Mouse (Mus musculus): ENCODE data around the gene Gpr146. TPM values are rescaled to one million over a fixed set of nuclear protein-coding genes. Genes with fewer than 3 reads are reported as not detected.

Gene Gpr146
- total RNA-seq, 2 experiments from 2014 or later = 12.5 to 13.9 TPM

GRCm38 (mm10) chr5:139344687-139345363 is 32.7 kb upstream of the Gpr146 start:
- DNase-seq (ENCODE audit: extremely low spot score in 1 of 2, low spot score in 2 of 2) = peak; percentile 91
- peak overlapping the region; percentile 77 for H3K4me3 ChIP-seq
- TF ChIP-seq CTCF (IDR thresholded peaks at IDR 0.05) = no peak
- intact Hi-C loops (cut with DNase I) = no loop called here
- H3K27ac ChIP-seq = peak overlapping the region; percentile 58

- peak overlapping the region; percentile 77 for H3K4me3 ChIP-seq
- H3K27ac ChIP-seq = peak overlapping the region; percentile 51
- intact Hi-C loops (cut with DNase I) = no loop called here
- TF ChIP-seq CTCF (IDR thresholded peaks at IDR 0.05) = no peak; the same call in 1 of the 2 replicates
- DNase-seq (ENCODE audit: extremely low spot score in 1 of 2, low spot score in 2 of 2) = no peak
Measured at GRCm38 (mm10) chr5:139345364-139345714, 32.2 kb upstream of the Gpr146 start.

GRCm38 (mm10) chr5:139347225-139347624 is 30.3 kb upstream of the Gpr146 start:
- intact Hi-C loops (cut with DNase I) = no loop called here
- TF ChIP-seq CTCF (IDR thresholded peaks at IDR 0.05) = no peak
- Histone ChIP-seq H3K4me3 (no peak overlapping the region), H3K27ac (no peak overlapping the region)
- DNase-seq (ENCODE audit: extremely low spot score in 1 of 2, low spot score in 2 of 2) = no peak

GRCm38 (mm10) chr5:139349713-139350112 is 27.8 kb upstream of the Gpr146 start:
- intact Hi-C loops (cut with DNase I) = loop anchor here (10.0 kb wide), 1 partner anchor 505 kb away; no protein-coding TSS in a partner anchor
- no peak for TF ChIP-seq CTCF (IDR thresholded peaks at IDR 0.05)
- no peak for DNase-seq (ENCODE audit: extremely low spot score in 1 of 2, low spot score in 2 of 2)
- Histone ChIP-seq H3K27ac (no peak overlapping the region), H3K4me3 (no peak overlapping the region)

GRCm38 (mm10) chr5:139351134-139351533 is 26.4 kb upstream of the Gpr146 start, which contains the start of gene Cox19:
TSS of gene Cox19 (minus strand) at chr5:139351418.
- DNase-seq (ENCODE audit: extremely low spot score in 1 of 2, low spot score in 2 of 2) = no peak
- intact Hi-C loops (cut with DNase I) = loop anchor here (10.0 kb wide), 1 partner anchor 506 kb away; no protein-coding TSS in a partner anchor

GRCm38 (mm10) chr5:139351628-139352027 is 25.9 kb upstream of the Gpr146 start:
- intact Hi-C loops (cut with DNase I) = loop anchor here (10.0 kb wide), 1 partner anchor 507 kb away; no protein-coding TSS in a partner anchor
- H3K4me3 ChIP-seq = no peak overlapping the region
- H3K27ac ChIP-seq = no peak overlapping the region
- TF ChIP-seq CTCF (IDR thresholded peaks at IDR 0.05) = no peak
- no peak for DNase-seq (ENCODE audit: extremely low spot score in 1 of 2, low spot score in 2 of 2)

More at GRCm38 (mm10) chr5:139351134-139351533, 26.4 kb upstream of the Gpr146 start, which contains the start of gene Cox19:
- no peak for TF ChIP-seq CTCF (IDR thresholded peaks at IDR 0.05)
- Histone ChIP-seq H3K4me3 (no peak within 1 kb of the TSS), H3K27ac (no peak within 1 kb of the TSS)

GRCm38 (mm10) chr5:139352317-139352716 is 25.2 kb upstream of the Gpr146 start, which contains the start of gene Cyp2w1:
TSS of gene Cyp2w1 (plus strand) at chr5:139352617.
- intact Hi-C loops (cut with DNase I) = loop anchor here (10.0 kb wide), 1 partner anchor 508 kb away; no protein-coding TSS in a partner anchor

GRCm38 (mm10) chr5:139353496-139353895 is 24.0 kb upstream of the Gpr146 start:
- TF ChIP-seq CTCF (IDR thresholded peaks at IDR 0.05) = peak; percentile 48

More at GRCm38 (mm10) chr5:139352317-139352716, 25.2 kb upstream of the Gpr146 start, which contains the start of gene Cyp2w1:
- DNase-seq (ENCODE audit: extremely low spot score in 1 of 2, low spot score in 2 of 2) = no peak
- TF ChIP-seq CTCF (IDR thresholded peaks at IDR 0.05) = no peak
- Histone ChIP-seq H3K4me3 (no peak within 1 kb of the TSS), H3K27ac (no peak within 1 kb of the TSS)

GRCm38 (mm10) chr5:139353946-139354345 is 23.6 kb upstream of the Gpr146 start:
- Histone ChIP-seq H3K27ac (no peak overlapping the region), H3K4me3 (no peak overlapping the region)
- no peak for TF ChIP-seq CTCF (IDR thresholded peaks at IDR 0.05)
- DNase-seq (ENCODE audit: extremely low spot score in 1 of 2, low spot score in 2 of 2) = no peak
- intact Hi-C loops (cut with DNase I) = loop anchor here (10.0 kb wide), 1 partner anchor 509 kb away; no protein-coding TSS in a partner anchor

More at GRCm38 (mm10) chr5:139353496-139353895, 24.0 kb upstream of the Gpr146 start:
- DNase-seq (ENCODE audit: extremely low spot score in 1 of 2, low spot score in 2 of 2) = no peak
- no peak overlapping the region for H3K27ac ChIP-seq
- no peak overlapping the region for H3K4me3 ChIP-seq
- intact Hi-C loops (cut with DNase I) = loop anchor here (10.0 kb wide), 1 partner anchor 509 kb away; no protein-coding TSS in a partner anchor

GRCm38 (mm10) chr5:139355235-139355772 is 22.2 kb upstream of the Gpr146 start:
- H3K27ac ChIP-seq = no peak overlapping the region
- intact Hi-C loops (cut with DNase I) = loop anchor here (1.0 to 10.0 kb wide), 3 partner anchors 73 to 511 kb away; no protein-coding TSS in a partner anchor
- DNase-seq (ENCODE audit: extremely low spot score in 1 of 2, low spot score in 2 of 2) = peak; percentile 74 to 85
- TF ChIP-seq CTCF (IDR thresholded peaks at IDR 0.05) = peak; percentile 93
- no peak overlapping the region for H3K4me3 ChIP-seq

GRCm38 (mm10) chr5:139358653-139359052 is 18.8 kb upstream of the Gpr146 start:
- H3K4me3 ChIP-seq = no peak overlapping the region
- intact Hi-C loops (cut with DNase I) = loop anchor here (5.0 to 10.0 kb wide), 2 partner anchors 309 to 514 kb away; no protein-coding TSS in a partner anchor
- DNase-seq (ENCODE audit: extremely low spot score in 1 of 2, low spot score in 2 of 2) = no peak
- peak; percentile 63 for TF ChIP-seq CTCF (IDR thresholded peaks at IDR 0.05)
- H3K27ac ChIP-seq = no peak overlapping the region

- DNase-seq (ENCODE audit: extremely low spot score in 1 of 2, low spot score in 2 of 2) = no peak
Measured at GRCm38 (mm10) chr5:139359244-139359643, 18.3 kb upstream of the Gpr146 start.

More at GRCm38 (mm10) chr5:139359244-139359643, 18.3 kb upstream of the Gpr146 start:
- no peak overlapping the region for H3K27ac ChIP-seq
- no peak for TF ChIP-seq CTCF (IDR thresholded peaks at IDR 0.05)
- H3K4me3 ChIP-seq = no peak overlapping the region
- intact Hi-C loops (cut with DNase I) = loop anchor here (5.0 to 10.0 kb wide), 2 partner anchors 308 to 514 kb away; no protein-coding TSS in a partner anchor
